Mouse (Mus musculus): ENCODE measurements around the gene Cd40. TPM values are rescaled to one million over a fixed set of nuclear protein-coding genes. Genes with fewer than 3 reads are reported as not detected.

Cd40 gene
- total RNA-seq, 1 experiment from 2014 or later, result 0.41 TPM

- ATAC-seq (replicated peaks; ENCODE audit: low read depth, poor library complexity, severe bottlenecking), result no peak
These were observed 40.9 kb downstream of the Cd40 start for GRCm38 (mm10) chr2:165096367-165096766.

DNA sequence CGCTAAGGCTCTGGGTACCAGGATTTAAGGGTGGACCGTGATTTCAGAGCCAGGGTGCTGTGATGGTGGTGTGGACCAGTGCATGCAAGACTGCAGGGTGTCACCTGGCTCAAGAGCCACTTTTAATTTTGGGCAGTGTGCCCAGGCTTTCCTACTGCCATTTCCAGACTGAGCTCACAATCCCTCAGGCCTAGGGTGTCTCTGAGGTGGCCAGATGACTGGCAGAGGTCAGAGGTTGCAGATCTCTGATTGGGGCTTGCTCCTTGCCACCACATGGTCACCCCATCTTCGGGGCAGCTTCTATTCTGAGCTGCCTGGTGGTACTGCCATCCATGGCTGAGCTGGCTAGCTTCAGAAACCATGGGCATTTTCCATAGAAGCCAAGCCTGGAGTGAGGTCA lies 43.4 kb downstream of the Cd40 start:
- no peak for ATAC-seq (replicated peaks; ENCODE audit: low read depth, poor library complexity, severe bottlenecking)

DNA sequence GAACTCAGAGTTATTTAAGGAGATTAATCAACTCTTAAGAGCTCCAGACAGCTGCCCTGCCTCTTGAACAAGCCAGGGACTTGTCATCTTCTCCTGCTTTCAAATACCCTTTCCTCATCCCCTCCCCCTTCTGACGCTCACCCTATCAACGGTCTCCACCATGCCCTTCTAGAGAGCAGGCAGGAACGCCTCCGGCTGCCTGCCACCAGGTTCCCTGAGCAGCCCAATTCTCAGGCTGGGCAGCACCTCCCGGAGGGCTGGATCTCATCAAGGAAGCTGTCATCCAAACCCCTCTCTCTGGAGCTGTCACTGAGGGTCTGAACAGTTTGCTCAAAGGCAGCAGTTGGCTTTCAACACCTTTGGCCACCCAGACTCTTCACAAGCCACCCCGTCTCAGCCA lies 45.3 kb downstream of the Cd40 start:
- ATAC-seq (replicated peaks; ENCODE audit: low read depth, poor library complexity, severe bottlenecking), result no peak

- peak; percentile 86 for ATAC-seq (replicated peaks; ENCODE audit: low read depth, poor library complexity, severe bottlenecking)
These were observed 47.5 kb downstream of the Cd40 start for GRCm38 (mm10) chr2:165102920-165103319.

- ATAC-seq (replicated peaks; ENCODE audit: low read depth, poor library complexity, severe bottlenecking), result no peak
These were observed 50.2 kb downstream of the Cd40 start for GRCm38 (mm10) chr2:165105513-165106079.

- ATAC-seq (replicated peaks; ENCODE audit: low read depth, poor library complexity, severe bottlenecking), result no peak
These were observed 51.2 kb downstream of the Cd40 start for GRCm38 (mm10) chr2:165106585-165106984.

DNA sequence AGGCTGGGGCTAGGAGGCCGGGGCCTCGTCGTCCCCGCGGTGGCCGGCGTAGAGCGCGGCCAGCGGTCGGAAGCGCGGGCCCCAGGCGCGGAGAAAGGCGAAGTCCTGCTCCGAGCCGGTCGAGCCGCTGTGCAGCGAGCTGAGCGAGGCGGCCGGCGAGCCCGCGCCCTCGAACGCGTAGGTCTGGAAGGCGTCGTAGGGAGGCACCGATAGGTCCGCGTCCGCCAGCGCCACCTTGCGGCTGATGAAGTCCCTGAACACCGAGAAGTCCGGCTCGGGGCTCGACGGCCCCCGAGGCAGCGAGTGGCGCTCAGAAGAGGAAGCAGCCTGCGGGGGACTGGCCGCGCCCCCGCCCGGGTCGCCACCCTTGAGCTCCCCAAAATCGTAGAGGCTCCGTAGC lies 56.7 kb downstream of the Cd40 start:
- peak; percentile 91 for ATAC-seq (replicated peaks; ENCODE audit: low read depth, poor library complexity, severe bottlenecking)

DNA sequence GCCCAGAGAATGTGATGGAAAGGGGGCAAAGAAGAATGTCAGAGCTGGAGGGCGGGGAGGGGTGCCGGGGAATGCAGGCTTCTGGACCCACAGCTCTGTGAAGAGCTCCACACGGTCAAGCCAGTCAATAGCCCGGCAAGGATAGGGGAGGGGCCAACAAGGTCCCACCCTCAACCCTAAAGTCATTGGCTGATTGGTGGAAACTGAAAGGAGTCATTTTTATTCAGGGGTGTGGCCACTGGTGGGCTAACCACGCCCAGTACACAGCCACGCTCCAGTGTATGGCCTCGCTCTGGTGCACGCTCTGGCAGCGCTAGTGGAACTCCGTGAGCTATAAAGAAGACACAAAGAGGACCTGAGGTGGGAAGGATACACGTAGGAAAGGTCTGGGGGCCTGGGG lies 58.3 kb downstream of the Cd40 start:
- ATAC-seq (replicated peaks; ENCODE audit: low read depth, poor library complexity, severe bottlenecking), result peak; percentile 59

GRCm38 (mm10) chr2:165120765-165121164 lies 65.3 kb downstream of the Cd40 start:
- no peak for ATAC-seq (replicated peaks; ENCODE audit: low read depth, poor library complexity, severe bottlenecking)

GRCm38 (mm10) chr2:165121206-165121840 lies 65.9 kb downstream of the Cd40 start:
- ATAC-seq (replicated peaks; ENCODE audit: low read depth, poor library complexity, severe bottlenecking), result no peak

Other genes with a start within 250 kb of the Cd40 start
- 3.5 and 5.4 TPM in 2 replicates for gene Zswim1, start 232.9 kb upstream of the Cd40 start, total RNA-seq (2017)
- not detected in 2 replicates for gene Spata25, start 227.1 kb upstream of the Cd40 start, total RNA-seq (2017)
- gene Ctsa, start 222.8 kb upstream of the Cd40 start, total RNA-seq (2017), result 44.4 and 51.1 TPM in 2 replicates
- 0.55 and 0.87 TPM in 2 replicates for gene Neurl2, start 222.2 kb upstream of the Cd40 start, total RNA-seq (2017)
- gene Pltp, start 197.9 kb upstream of the Cd40 start, total RNA-seq (2017), result not detected in 2 replicates
- gene Pcif1, start 176.3 kb upstream of the Cd40 start, total RNA-seq (2017), result 18.8 and 19.2 TPM in 2 replicates
- gene Zfp335, start 143.9 kb upstream of the Cd40 start, total RNA-seq (2017), result 6.2 and 7.6 TPM in 2 replicates
- gene Mmp9, start 114.8 kb upstream of the Cd40 start, total RNA-seq (2017), result 1.0 and 1.1 TPM in 2 replicates
- gene Slc12a5, start 94.8 kb upstream of the Cd40 start, total RNA-seq (2017), result 4.2 TPM in 1 of 2 replicates, not detected in the other
- gene Ncoa5, start 20.8 kb upstream of the Cd40 start, total RNA-seq (2017), result 43.5 and 44.9 TPM in 2 replicates
- gene 1700025C18Rik, start 35.1 kb downstream of the Cd40 start, total RNA-seq (2017), result not detected in 2 replicates
- gene Cdh22, start 179.2 kb downstream of the Cd40 start, total RNA-seq (2017), result not detected in 2 replicates
- 34.9 and 47.0 TPM in 2 replicates for gene Slc35c2, start 232.2 kb downstream of the Cd40 start, total RNA-seq (2017)